Mouse (Mus musculus) heart, adult 2 months (tissue): ENCODE results near the gene Alyref2. TPM values are rescaled to one million over a fixed set of nuclear protein-coding genes. Genes with fewer than 3 reads are reported as not detected.
"Not testable (repeated sequence)": the region's sequence is repeated elsewhere in the genome, so short reads cannot be mapped to it uniquely, and the experiment has no call there.

ENCODE experiments used
- DNase-seq, 2 experiments: peaks; one replicate each; pipeline ENCODE4 v3.0.0; 2021
- H3K27ac ChIP-seq: fragments of 200-600 bp; 2 replicates; pipeline ENCODE4 v1.8.1; 2022
- H3K27me3 ChIP-seq: fragments of 200-500 bp; 2 replicates; pipeline ENCODE4 v1.6.1; 2012; ENCODE audit warnings: mild to moderate bottlenecking, low read length, inconsistent platforms, mixed read lengths; ENCODE audit not compliant: control insufficient read depth, insufficient read depth
- H3K36me3 ChIP-seq: fragments of 200-500 bp; 2 replicates; pipeline ENCODE4 v1.6.1; 2012; ENCODE audit warnings: low read length, inconsistent platforms; ENCODE audit not compliant: control insufficient read depth, insufficient read depth
- H3K4me1 ChIP-seq: fragments of 200-500 bp; 2 replicates; pipeline ENCODE4 v1.6.1; 2011; ENCODE audit warnings: low read length; ENCODE audit not compliant: control insufficient read depth, insufficient read depth
- H3K4me3 ChIP-seq: fragments of 200-600 bp; 2 replicates; pipeline ENCODE4 v1.8.1; 2022
- H3K79me2 ChIP-seq: fragments of 200-500 bp; replicated peaks from 2 replicates; pipeline ENCODE4 v1.6.1; 2012; ENCODE audit warnings: mild to moderate bottlenecking, inconsistent platforms, low read length, moderate library complexity, mixed read lengths; ENCODE audit not compliant: control insufficient read depth, insufficient read depth
- H3K9ac ChIP-seq: fragments of 200-500 bp; 2 replicates; pipeline ENCODE4 v1.6.1; 2012; ENCODE audit warnings: low read depth, mild to moderate bottlenecking, control low read depth, inconsistent platforms, low read length, mixed read lengths
- CTCF ChIP-seq: fragments of 200-600 bp; IDR thresholded peaks from 2 replicates; pipeline ENCODE4 v1.8.1; 2022; ENCODE audit warnings: antibody characterized with exemption, mild to moderate bottlenecking, moderate library complexity
- EP300 ChIP-seq: fragments of 200-500 bp; IDR thresholded peaks from 2 replicates; pipeline ENCODE4 v1.6.1; 2011; ENCODE audit warnings: low read depth, low read length, control low read depth; ENCODE audit not compliant: insufficient read depth
- POLR2A ChIP-seq: fragments of 200-500 bp; IDR thresholded peaks from 2 replicates; pipeline ENCODE4 v1.6.1; 2011; ENCODE audit warnings: mild to moderate bottlenecking, low read depth, low read length, control low read depth; ENCODE audit not compliant: insufficient read depth
- WGBS: fragments of 180-500 bp; shearing (Covaris S2); methylation state at CpG from one replicate; pipeline ENCODE4 v1.1.7; 2018; 5-methylcytosine and 5-hydroxymethylcytosine counted together
- intact Hi-C: fragments of 180-260 bp; cut with DNase I; formaldehyde crosslinking; loops from one replicate; pipeline ENCODE4 v1.15.1; 2025
- polyA plus RNA-seq: library from polyadenylated mRNA; depleted of rRNA; stranded (reverse); fragments of >200 nt; gene quantifications from 2 replicates; pipeline ENCODE4 v1.2.3, GENCODE M21; 2012
- total RNA-seq, 2 experiments: library from RNA; stranded (reverse); gene quantifications; 2 replicates each; pipeline ENCODE4 v1.2.3; 2021

Gene Alyref2
- total and polyA plus RNA-seq, 3 experiments, result 1.6 to 2.5 (median 2.2) TPM

DNA sequence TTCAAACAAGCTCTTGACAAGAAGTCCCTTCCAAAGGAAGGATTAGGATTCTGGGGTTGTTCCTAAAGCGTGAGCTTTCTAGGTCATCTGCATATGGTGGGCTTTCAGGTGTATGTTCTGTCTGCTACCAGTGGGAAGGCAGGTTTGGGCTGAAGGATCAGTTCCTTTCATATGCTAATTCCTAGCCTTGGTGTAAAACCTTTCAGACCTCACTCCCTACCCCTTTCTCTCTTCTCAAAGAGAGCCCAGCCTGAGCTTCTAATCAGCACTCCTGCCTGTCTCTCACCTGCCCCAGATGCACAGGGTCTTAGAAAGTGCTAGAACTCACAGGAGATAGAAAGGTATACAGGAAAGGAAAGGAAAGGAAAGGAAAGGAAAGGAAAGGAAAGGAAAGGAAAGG is 31.8 kb upstream of the Alyref2 start:
- no peak for TF ChIP-seq POLR2A
- no peak for TF ChIP-seq CTCF
- no peak for TF ChIP-seq EP300
- Histone ChIP-seq H3K27ac (no peak overlapping the region), H3K4me1 (peaks cover 2% of the 10 kb centered on the region), H3K4me3 (no peak overlapping the region), H3K27me3 (no peaks in the 10 kb centered on the region), H3K9ac (no peak overlapping the region), H3K36me3 (0 out of 2 replicates have a peak, but pooled peaks cover 2% of the 10 kb centered on the region), H3K79me2 (no peaks in the 10 kb centered on the region)
- intact Hi-C loops, result loop anchor here (2.0 to 10.0 kb wide), 3 partner anchors 34 to 357 kb away; partner anchors contain the start of genes Cfap126 and F11r
- WGBS, result 86% methylated on average over 1 of the region's 1 CpGs
- no peak for DNase-seq

DNA sequence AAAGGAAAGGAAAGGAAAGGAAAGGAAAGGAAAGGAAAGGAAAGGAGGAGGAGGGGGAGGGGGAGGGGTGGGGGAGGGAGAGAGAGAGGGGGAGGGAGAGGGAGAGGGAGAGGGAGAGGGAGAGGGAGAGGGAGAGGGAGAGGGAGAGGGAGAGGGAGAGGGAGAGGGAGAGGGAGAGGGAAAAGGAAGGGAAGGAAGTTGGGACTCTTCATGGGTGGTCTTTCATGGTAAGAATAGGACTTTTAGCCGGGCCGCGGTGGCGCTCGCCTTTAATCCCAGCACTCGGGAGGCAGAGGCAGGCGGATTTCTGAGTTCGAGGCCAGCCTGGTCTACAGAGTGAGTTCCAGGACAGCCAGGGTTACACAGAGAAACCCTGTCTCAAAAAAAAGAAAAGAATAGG is 31.3 kb upstream of the Alyref2 start:
- H3K79me2 ChIP-seq, H3K9ac ChIP-seq, H3K27me3 ChIP-seq, H3K4me1 ChIP-seq, H3K36me3 ChIP-seq, H3K4me3 ChIP-seq, H3K27ac ChIP-seq, DNase-seq: not testable (repeated sequence)
- WGBS, result 87% methylated on average over 8 of the region's 8 CpGs
- intact Hi-C loops, result loop anchor here (2.0 to 10.0 kb wide), 3 partner anchors 35 to 357 kb away; partner anchors contain the start of genes Cfap126 and F11r

DNA sequence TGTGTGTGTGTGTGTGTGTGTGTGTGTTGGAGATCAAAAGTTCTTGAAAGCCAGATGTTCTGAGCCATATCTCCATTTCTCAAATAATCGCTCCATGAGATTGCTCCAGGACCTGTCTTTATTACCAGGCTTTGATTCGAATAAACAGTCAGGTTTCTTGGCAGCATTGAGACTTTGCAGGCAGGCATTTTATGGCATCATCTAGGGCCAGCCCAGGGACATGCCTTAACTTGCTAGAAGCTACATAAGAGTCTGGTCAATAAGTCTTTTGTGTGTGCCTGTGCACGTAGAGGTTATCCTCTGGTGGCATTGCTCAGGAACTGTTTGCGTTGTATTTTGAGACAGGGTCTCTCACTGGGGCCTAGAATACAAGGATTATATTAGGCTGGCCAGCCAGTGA is 29.8 kb upstream of the Alyref2 start:
- 0 out of 2 replicates have a peak, but pooled peaks cover 2% of the 10 kb centered on the region for H3K36me3 ChIP-seq
- H3K4me1 ChIP-seq, result peaks cover 2% of the 10 kb centered on the region
- 83% methylated on average over 4 of the region's 4 CpGs for WGBS
- no peak overlapping the region for H3K27ac ChIP-seq
- no peak for DNase-seq
- no peak overlapping the region for H3K9ac ChIP-seq
- H3K79me2 ChIP-seq, result no peaks in the 10 kb centered on the region
- H3K27me3 ChIP-seq, result no peaks in the 10 kb centered on the region
- TF ChIP-seq EP300 (no peak), CTCF (no peak), POLR2A (no peak)
- H3K4me3 ChIP-seq, result no peak overlapping the region
- intact Hi-C loops, result loop anchor here (5.0 to 10.0 kb wide), 2 partner anchors 36 to 359 kb away; partner anchors contain the start of genes Cfap126 and F11r

DNA sequence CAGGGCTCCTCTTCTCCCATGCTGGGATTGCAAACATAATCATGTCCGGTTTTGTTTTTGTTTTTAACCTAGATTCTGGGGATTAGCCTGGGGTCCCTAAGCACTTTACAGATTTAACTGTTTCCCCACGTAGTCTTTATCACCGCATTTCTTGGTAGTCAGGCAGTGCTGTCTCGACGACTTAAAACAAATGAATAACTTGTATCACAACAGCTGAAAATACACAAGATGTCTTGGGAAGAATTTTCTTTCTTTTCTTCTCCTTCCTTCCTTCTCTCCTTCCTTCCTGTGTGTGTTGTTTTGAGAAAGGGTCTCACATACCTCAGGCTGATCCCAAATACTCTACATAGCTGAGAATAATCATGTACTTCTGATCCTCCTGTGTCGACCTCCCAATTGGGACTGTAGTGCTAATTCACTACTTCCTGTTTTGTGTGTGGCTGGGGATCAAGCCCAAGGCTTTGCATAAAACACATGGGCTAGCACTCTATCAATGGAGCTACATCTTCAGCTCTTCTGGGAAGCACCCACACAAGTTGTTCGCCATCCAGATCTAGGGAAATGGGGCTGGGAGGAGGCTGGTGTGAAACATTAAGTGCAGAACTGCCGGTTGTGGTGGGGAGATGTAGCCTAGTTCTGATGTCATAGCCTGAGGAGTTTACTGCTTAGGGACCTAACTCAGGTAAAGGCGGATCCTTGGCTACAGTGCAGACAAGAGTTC is 29.2 kb upstream of the Alyref2 start:
- no peak for DNase-seq
- Histone ChIP-seq H3K36me3 (0 out of 2 replicates have a peak, but pooled peaks cover 2% of the 10 kb centered on the region), H3K4me1 (peaks cover 2% of the 10 kb centered on the region), H3K27me3 (no peaks in the 10 kb centered on the region), H3K4me3 (no peak overlapping the region), H3K9ac (no peak overlapping the region), H3K27ac (no peak overlapping the region), H3K79me2 (no peaks in the 10 kb centered on the region)
- WGBS, result 57% methylated on average over 9 of the region's 9 CpGs
- no peak for TF ChIP-seq EP300
- TF ChIP-seq POLR2A, result no peak
- no peak for TF ChIP-seq CTCF
- intact Hi-C loops, result loop anchor here (5.0 to 10.0 kb wide), 2 partner anchors 37 to 359 kb away; partner anchors contain the start of genes Cfap126 and F11r

DNA sequence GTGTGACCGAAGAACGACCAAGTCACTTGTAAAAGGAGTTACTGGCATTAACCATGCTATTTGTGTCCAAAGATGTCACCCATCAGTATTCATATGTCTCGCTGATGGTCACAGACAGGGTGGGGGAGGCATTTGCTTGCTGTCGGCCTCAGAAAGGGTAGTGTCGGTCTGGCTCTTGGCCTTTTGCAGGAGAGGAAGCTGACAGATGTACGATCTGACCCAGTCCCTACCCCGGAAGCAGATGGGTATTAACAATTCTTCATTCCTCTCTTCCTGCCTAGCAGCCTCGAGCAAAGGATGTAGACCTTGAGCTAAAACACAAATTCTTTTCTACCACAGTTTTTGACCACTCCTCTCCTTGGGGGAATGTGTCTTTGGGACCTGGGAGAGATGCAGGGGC is 26.2 kb upstream of the Alyref2 start:
- Histone ChIP-seq H3K36me3 (no peaks in the 10 kb centered on the region), H3K4me3 (no peak overlapping the region), H3K4me1 (no peaks in the 10 kb centered on the region), H3K27me3 (no peaks in the 10 kb centered on the region), H3K79me2 (no peaks in the 10 kb centered on the region), H3K27ac (no peak overlapping the region), H3K9ac (no peak overlapping the region)
- TF ChIP-seq POLR2A (no peak), CTCF (no peak), EP300 (no peak)
- no peak for DNase-seq
- WGBS, result 48% methylated on average over 8 of the region's 8 CpGs
- intact Hi-C loops, result loop anchor here (10.0 kb wide), 1 partner anchor 362 kb away; the partner anchor contains the start of gene Cfap126

DNA sequence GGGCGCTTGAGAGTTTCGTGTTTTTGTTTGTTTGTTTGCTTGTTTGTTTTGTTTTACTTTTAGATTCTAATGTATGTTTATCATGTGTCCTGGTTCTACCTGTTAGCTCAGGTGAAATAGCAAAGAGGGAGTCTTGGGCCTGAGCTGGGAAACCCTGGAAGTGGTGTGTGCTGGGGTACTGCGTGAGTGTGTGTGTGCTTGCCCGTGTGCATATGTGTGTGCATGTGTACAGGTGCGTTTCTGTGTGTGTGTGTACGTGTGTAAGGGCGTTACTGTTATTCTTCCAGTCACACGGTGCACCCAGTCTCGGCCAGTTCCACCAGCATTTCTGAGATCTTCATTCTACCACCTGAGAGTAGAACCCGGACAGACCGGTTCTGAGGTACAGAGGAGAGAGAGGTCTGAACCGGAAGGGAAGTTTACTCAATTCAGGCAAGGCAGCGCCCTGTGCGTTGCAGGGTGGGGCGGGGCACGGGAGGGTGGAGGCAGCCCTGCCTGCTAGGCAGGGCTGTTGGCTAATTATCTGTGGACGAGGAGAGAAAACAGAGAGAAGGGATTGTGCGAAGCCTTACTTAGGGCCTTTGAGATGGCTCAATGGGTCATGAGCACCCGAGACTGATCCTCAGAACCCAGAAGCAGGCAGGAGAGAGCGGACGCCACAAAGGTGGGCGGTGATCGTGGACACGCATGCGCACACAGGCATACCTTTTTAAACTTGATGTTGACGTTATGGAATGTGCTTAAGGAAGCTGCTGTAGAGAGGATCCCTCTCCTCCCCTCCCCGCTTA is 25.3 kb upstream of the Alyref2 start:
- no peaks in the 10 kb centered on the region for H3K36me3 ChIP-seq
- no peak overlapping the region for H3K9ac ChIP-seq
- peak in 1 of 2 experiments; percentile 22 for DNase-seq
- H3K4me3 ChIP-seq, result peak overlapping the region; percentile 16; the same call in 1 of the 2 replicates
- no peaks in the 10 kb centered on the region for H3K4me1 ChIP-seq
- intact Hi-C loops, result loop anchor here (2.0 to 10.0 kb wide), 2 partner anchors 65 to 363 kb away; partner anchors contain the start of gene Cfap126
- H3K27me3 ChIP-seq, result no peaks in the 10 kb centered on the region
- TF ChIP-seq POLR2A, result no peak
- no peak for TF ChIP-seq EP300
- TF ChIP-seq CTCF, result no peak
- 67% methylated on average over 27 of the region's 27 CpGs for WGBS
- no peaks in the 10 kb centered on the region for H3K79me2 ChIP-seq
- H3K27ac ChIP-seq, result no peak overlapping the region
